Mouse (Mus musculus) hindbrain, postnatal 0 days (tissue): ENCODE results near the gene Gpr19. TPM values are rescaled to one million over a fixed set of nuclear protein-coding genes. Genes with fewer than 3 reads are reported as not detected.

Experiments used
- ATAC-seq: fragments of 200-750 bp; cut with Nextera tagmentation; 2 replicates; pipeline ENCODE4 v1.8.0; 2017; ENCODE audit warnings: mild to moderate bottlenecking, moderate TSS enrichment, moderate library complexity
- DNase-seq: peaks from one replicate; pipeline ENCODE4 v3.0.0-alpha.2; 2015; ENCODE audit warnings: low spot score
- H3K27ac ChIP-seq: fragments of 300-500 bp; sonication (generic); 2 replicates; pipeline ENCODE4 v1.5.1; 2014; ENCODE audit warnings: mild to moderate bottlenecking
- H3K27me3 ChIP-seq: fragments of 300-500 bp; sonication (generic); 2 replicates; pipeline ENCODE4 v1.6.1; 2014; ENCODE audit warnings: low read length, mixed read lengths; ENCODE audit not compliant: insufficient read depth
- H3K36me3 ChIP-seq: fragments of 300-500 bp; sonication (generic); 2 replicates; pipeline ENCODE4 v1.6.1; 2014; ENCODE audit warnings: low read length, mixed read lengths; ENCODE audit not compliant: insufficient read depth
- H3K4me1 ChIP-seq: fragments of 300-500 bp; sonication (generic); 2 replicates; pipeline ENCODE4 v1.6.1; 2014; ENCODE audit warnings: antibody characterized with exemption, low read length, mixed read lengths; ENCODE audit not compliant: insufficient read depth
- H3K4me2 ChIP-seq: fragments of 300-500 bp; sonication (generic); 2 replicates; pipeline ENCODE4 v1.6.1; 2014; ENCODE audit warnings: low read depth, mild to moderate bottlenecking, low read length, moderate library complexity, mixed read lengths
- H3K4me3 ChIP-seq: fragments of 300-500 bp; sonication (generic); 2 replicates; pipeline ENCODE4 v1.5.1; 2014; ENCODE audit warnings: low read length
- H3K9ac ChIP-seq: fragments of 300-500 bp; sonication (generic); replicated peaks from 2 replicates; pipeline ENCODE4 v1.6.1; 2014; ENCODE audit warnings: mild to moderate bottlenecking, low read length, moderate library complexity, mixed read lengths
- H3K9me3 ChIP-seq: fragments of 300-500 bp; sonication (generic); 2 replicates; pipeline ENCODE4 v1.6.1; 2016; ENCODE audit warnings: low read length, mixed read lengths
- CTCF ChIP-seq: IDR thresholded peaks from 2 replicates; pipeline ENCODE4 v1.5.1; 2016; ENCODE audit warnings: antibody characterized with exemption, control low read depth, low read depth
- WGBS: fragments of 180-500 bp; shearing (Covaris S2); extraction: QIAGEN DNeasy Blood & Tissue Kit; methylation state at CpG from one replicate; pipeline ENCODE4 v1.1.7; 2014; 5-methylcytosine and 5-hydroxymethylcytosine counted together
- polyA plus RNA-seq: library from polyadenylated mRNA; unstranded; fragments of >200 nt; fragmentation: Nextera tagmentation; extraction: Ambion mirVana; gene quantifications from 2 replicates; pipeline ENCODE4 v1.2.1, GENCODE M21; 2015
- total RNA-seq: library from RNA; depleted of rRNA; stranded (reverse); fragments of >200 nt; gene quantifications from 2 replicates; pipeline ENCODE4 v1.2.3, GENCODE M21; 2014

The Gpr19 gene
- total and polyA plus RNA-seq, 2 experiments from 2014 or later, result 33.2 to 33.7 TPM

GRCm38 (mm10) chr6:134923670-134924069, 25.3 kb upstream of the Gpr19 start:
- Histone ChIP-seq H3K4me3 (peak overlapping the region; percentile 11), H3K27me3 (no peaks in the 10 kb centered on the region), H3K9me3 (no peaks in the 10 kb centered on the region), H3K9ac (no peak overlapping the region), H3K4me1 (peaks cover 14% of the 10 kb centered on the region; the same call in 1 of the 2 replicates), H3K36me3 (no peaks in the 10 kb centered on the region), H3K4me2 (peak overlapping the region; percentile 83), H3K27ac (no peak overlapping the region)
- DNase-seq (no peak), ATAC-seq (no peak)
- no peak for TF ChIP-seq CTCF
- WGBS, result 70% methylated on average over 4 of the region's 4 CpGs

GRCm38 (mm10) chr6:134922511-134923195, 24.3 kb upstream of the Gpr19 start:
- H3K4me1 ChIP-seq, result peaks cover 14% of the 10 kb centered on the region; the same call in 1 of the 2 replicates
- WGBS, result 32% methylated on average over 9 of the region's 9 CpGs
- H3K27me3 ChIP-seq, result no peaks in the 10 kb centered on the region
- H3K9ac ChIP-seq, result peak overlapping the region; percentile 83; the same call in 1 of the 2 replicates
- no peaks in the 10 kb centered on the region for H3K36me3 ChIP-seq
- peak overlapping the region; percentile 91 for H3K4me3 ChIP-seq
- H3K4me2 ChIP-seq, result peak overlapping the region; percentile 83
- TF ChIP-seq CTCF, result no peak
- ATAC-seq (no peak), DNase-seq (no peak)
- no peak overlapping the region for H3K27ac ChIP-seq
- no peaks in the 10 kb centered on the region for H3K9me3 ChIP-seq

GRCm38 (mm10) chr6:134921695-134922510, 23.5 kb upstream of the Gpr19 start:
- TF ChIP-seq CTCF, result no peak
- Histone ChIP-seq H3K4me1 (0 out of 2 replicates have a peak, but pooled peaks cover 9% of the 10 kb centered on the region), H3K9ac (peak overlapping the region; percentile 83), H3K9me3 (no peaks in the 10 kb centered on the region), H3K4me2 (peak overlapping the region; percentile 83), H3K36me3 (no peaks in the 10 kb centered on the region), H3K27ac (peak overlapping the region; percentile 95; the same call in 1 of the 2 replicates), H3K27me3 (no peaks in the 10 kb centered on the region), H3K4me3 (peak overlapping the region; percentile 91)
- no peak for DNase-seq
- no peak for ATAC-seq
- 5% methylated on average over 20 of the region's 20 CpGs for WGBS

GRCm38 (mm10) chr6:134921014-134921694, 22.8 kb upstream of the Gpr19 start:
- no peak for TF ChIP-seq CTCF
- Histone ChIP-seq H3K27me3 (no peaks in the 10 kb centered on the region), H3K9ac (peak overlapping the region; percentile 83), H3K4me1 (0 out of 2 replicates have a peak, but pooled peaks cover 5% of the 10 kb centered on the region), H3K4me3 (peak overlapping the region; percentile 91), H3K36me3 (no peaks in the 10 kb centered on the region), H3K4me2 (peak overlapping the region; percentile 83), H3K27ac (peak overlapping the region; percentile 95), H3K9me3 (no peaks in the 10 kb centered on the region)
- peak; percentile 60 for DNase-seq
- ATAC-seq, result no peak
- WGBS, result under 1% methylated on average over 32 of the region's 32 CpGs

- Histone ChIP-seq H3K4me1 (0 out of 2 replicates have a peak, but pooled peaks cover 5% of the 10 kb centered on the region), H3K4me2 (peak within 1 kb of the TSS; percentile 83), H3K9ac (peak within 1 kb of the TSS; percentile 83), H3K36me3 (no peaks in the 10 kb centered on the region), H3K27ac (peak within 1 kb of the TSS; percentile 95), H3K9me3 (no peaks in the 10 kb centered on the region), H3K4me3 (peak within 1 kb of the TSS; percentile 91), H3K27me3 (no peaks in the 10 kb centered on the region; the same call in 1 of the 2 replicates)
- no peak; the same call in 1 of the 2 replicates for TF ChIP-seq CTCF
- ATAC-seq, result peak; percentile 97
- under 1% methylated on average over 76 of the region's 77 CpGs for WGBS
- peak; percentile 96 for DNase-seq
These were observed 22.0 kb upstream of the Gpr19 start, which contains the start of gene Cdkn1b for GRCm38 (mm10) chr6:134920190-134921013. Gene Cdkn1b (plus strand): TSS chr6:134920401.
